Mouse (Mus musculus) 3134 (cell line): ENCODE data around the gene Krtap4-16.
"Not testable (repeated sequence)": the region's sequence is repeated elsewhere in the genome, so short reads cannot be mapped to it uniquely, and the experiment has no call there.

Experiments
- DNase-seq: peaks from one replicate; pipeline ENCODE4 v3.0.0-alpha.2; 2011; ENCODE audit warnings: low spot score; ENCODE audit not compliant: insufficient read length; ENCODE audit errors: extremely low read depth

The Krtap4-16 gene

DNA sequence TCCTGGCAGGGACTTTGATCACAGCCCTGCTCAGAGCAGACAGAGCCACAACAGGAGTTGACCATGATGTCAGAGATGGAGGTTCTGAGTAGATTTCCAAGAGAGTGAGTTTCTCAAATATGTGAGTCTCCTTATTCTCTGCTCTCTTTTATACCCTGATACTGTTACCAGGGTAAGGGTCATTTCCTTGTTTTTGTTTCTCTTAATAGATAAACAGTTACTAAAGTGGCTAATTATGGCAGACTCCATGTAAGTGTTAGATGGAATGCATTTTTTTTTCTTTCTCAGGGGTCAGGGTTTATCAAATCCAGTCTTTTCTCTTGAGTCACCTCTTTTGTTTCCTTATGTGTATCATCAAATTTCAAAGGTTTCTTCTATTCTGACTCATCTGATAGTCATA is at the start of gene Krtap4-16:
Krtap4-16 (minus strand) TSS at position 101 of the 400 bp plus-strand sequence.
- DNase-seq: no peak

DNA sequence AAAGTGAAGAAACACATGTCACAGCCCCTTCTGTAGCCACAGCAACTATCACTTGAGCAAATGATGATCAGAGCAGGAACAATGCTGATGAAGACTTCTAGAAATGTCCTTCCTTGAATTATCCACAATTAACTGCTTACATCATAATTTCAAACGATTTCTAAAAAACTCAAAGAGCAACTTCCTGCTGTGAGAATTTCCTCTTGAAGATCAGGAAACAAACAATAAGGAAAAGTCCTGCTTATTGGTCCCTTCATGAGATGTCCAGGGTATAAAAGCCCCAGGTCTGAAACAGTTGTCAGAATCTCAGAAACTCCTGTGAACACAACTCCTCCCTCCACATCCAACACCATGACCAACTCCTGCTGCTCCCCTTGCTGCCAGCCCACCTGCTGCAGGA is 27.5 kb upstream of the Krtap4-16 start, which contains the start of gene Gm11567:
Gm11567 (plus strand) TSS at position 301 of the 400 bp plus-strand sequence.
- DNase-seq: not testable (repeated sequence)

DNA sequence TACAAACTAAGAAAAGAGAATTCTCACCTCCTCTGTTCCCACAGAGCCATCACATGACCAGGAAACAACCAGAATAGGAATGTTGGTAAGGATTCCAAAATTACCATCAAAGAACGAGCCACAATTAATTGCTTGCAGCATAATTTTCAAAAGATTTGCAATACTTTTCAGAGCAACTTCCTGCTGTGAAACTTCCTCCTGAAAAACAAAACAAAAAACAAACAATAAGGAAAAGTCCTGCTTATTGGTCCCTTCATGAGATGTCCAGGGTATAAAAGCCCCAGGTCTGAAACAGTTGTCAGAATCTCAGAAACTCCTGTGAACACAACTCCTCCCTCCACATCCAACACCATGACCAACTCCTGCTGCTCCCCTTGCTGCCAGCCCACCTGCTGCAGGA is 21.7 kb upstream of the Krtap4-16 start, which contains the start of gene Krtap9-1:
Krtap9-1 (plus strand) TSS at position 301 of the 400 bp plus-strand sequence.
- DNase-seq: not testable (repeated sequence)

DNA sequence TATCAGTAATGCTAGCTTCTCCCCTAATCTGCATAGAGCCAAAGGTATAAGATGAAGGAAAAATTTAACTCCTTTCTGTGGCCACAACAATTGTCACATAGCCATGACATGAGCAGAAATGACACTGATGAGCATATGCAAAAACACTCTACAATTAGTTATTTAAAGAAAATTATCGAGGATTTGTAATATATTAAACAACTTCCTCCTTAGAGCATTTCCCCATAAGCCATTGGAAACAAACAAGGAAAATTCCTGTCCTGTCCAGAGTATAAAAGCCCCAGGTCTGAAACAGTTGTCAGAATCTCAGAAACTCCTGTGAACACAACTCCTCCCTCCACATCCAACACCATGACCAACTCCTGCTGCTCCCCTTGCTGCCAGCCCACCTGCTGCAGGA is 12.8 kb upstream of the Krtap4-16 start, which contains the start of gene Gm11559:
Gm11559 (plus strand) TSS at position 301 of the 400 bp plus-strand sequence.
- not testable (repeated sequence) for DNase-seq

DNA sequence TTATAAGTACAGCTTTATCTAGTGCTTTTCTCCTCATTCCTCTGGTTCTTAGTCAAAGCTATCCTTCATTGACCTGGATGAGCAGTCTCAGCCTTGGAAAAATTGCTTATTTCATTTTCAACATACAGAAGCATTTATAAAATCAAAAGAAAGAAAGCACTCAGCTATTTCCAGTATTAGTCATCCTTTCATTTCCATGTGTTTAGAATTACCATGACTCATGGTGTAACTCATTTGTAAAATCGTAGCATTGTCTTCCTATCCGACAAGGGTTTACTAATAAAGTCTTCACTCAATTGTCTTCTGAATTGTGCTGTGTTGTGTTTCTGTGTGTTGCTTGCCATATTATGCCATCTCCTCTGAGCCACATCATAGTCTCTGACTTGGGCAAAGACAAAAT is 7.4 kb upstream of the Krtap4-16 start:
- DNase-seq: no peak

DNA sequence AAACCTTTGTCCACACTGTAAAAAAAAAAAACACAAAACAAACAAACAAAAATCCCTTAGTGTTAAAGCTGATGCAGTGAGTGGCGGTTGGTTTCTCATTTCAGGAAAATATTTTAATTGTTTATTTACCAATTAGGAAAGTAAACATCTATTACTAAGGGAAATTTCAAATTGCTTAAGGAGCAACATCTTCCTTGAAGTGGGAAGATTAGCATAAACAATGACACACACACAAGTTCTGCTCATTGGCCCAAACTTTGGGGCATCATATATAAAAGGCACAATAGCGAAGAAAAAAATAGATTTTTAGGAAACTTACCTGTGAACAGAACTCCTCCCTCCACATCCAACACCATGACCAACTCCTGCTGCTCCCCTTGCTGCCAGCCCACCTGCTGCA is 6.2 kb upstream of the Krtap4-16 start, which contains the start of gene Gm11568:
Gm11568 (plus strand) TSS at position 301 of the 400 bp plus-strand sequence.
- no peak for DNase-seq

DNA sequence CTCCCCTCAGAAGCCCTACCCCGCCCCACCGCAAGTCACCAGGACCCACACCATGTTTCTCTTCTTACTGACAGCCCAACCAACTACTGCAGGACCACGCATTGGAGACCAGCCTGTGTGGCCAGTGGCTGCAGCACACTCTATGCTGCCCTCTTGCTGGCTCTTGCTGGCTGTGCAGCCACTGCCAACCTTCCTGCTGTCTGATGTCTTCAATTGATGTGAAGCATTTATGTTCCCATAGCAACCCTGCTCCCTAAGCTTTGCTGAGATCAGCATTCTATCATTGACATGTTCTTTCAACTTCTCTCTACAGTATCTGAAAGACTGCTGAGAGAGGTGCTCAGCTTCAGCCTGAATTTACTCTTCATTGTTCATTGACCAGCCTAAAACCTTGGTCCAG is 2.7 kb upstream of the Krtap4-16 start:
- no peak for DNase-seq

DNA sequence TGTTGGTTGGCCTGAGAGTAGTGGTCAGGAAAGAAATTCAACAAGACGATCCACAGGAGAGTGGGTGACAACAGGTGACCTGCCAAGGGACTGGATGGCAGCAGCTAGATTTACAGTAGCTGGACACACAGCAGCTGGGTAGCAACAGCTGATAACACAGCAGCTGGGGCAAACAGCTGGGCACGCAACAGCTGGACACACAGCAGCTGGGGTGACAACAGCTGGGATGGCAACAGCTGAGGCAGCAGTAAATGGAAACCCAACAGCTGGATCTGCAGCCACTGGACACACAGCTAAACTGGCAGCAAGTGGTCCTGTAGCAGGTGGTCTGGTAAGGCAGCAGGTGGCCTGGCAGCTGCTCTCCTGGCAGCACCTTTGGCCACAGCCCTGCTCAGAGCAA is 4.7 kb downstream of the Krtap4-16 start:
- DNase-seq: no peak

DNA sequence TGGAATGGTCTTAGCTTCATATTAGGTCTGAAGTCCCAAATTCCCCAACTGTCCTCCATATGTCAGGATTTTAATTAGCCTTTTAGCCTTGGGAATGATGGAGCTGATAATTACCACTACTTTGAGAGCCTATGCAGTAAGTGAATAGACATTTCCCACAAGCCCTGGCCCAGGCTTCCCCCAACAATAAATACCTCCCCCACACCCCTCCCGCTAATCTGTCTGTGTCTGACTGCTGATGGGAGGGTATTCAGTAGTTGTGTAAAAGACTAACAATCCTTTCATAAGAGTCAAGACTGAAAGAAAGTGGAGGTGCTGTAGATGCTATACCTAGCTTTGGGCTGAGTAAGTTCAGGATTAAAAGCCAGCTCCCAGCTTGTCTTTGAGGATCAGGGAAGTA is 9.2 kb downstream of the Krtap4-16 start:
- DNase-seq: no peak

DNA sequence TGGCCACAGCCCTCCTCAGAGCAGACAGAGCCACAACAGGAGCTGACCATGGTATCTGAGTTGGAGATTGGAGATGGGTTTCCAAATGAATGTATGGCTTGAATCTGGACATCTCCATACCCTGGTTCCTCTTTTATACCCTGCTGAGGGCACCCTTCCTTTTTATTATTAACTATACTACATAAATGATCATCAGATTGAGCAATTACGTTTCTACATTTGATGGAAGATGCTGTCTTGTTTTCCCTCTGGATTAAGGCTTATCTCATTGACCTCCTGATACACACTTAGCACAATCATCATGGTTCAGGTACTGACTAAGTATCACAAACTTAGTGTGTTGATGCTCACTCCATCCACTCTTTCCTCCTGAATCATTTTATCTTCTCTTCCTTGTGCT is 13.4 kb downstream of the Krtap4-16 start, which contains the start of gene 2300003K06Rik:
2300003K06Rik (minus strand) TSS at position 101 of the 400 bp plus-strand sequence.
- DNase-seq: no peak

DNA sequence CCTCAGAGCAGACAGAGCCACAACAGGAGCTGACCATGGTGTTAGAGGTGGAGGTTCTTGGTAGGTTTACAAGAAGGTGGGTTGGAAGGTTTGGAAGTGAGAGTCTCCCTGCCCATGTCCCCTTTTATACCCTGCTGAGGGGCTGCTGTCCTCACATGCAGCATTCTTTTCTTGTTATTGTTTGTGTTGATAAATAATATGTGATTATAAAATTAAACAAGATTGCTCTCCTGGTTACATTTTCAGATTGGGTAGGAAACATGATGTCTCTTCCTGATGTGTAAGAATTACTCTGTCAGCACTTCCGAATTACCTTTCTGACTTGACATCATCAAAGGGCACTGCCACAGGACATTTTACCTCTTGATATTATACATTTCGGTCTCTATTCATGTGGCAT is 35.8 kb downstream of the Krtap4-16 start, which contains the start of gene Gm11564:
Gm11564 (minus strand) TSS at position 101 of the 400 bp plus-strand sequence.
- not testable (repeated sequence) for DNase-seq

DNA sequence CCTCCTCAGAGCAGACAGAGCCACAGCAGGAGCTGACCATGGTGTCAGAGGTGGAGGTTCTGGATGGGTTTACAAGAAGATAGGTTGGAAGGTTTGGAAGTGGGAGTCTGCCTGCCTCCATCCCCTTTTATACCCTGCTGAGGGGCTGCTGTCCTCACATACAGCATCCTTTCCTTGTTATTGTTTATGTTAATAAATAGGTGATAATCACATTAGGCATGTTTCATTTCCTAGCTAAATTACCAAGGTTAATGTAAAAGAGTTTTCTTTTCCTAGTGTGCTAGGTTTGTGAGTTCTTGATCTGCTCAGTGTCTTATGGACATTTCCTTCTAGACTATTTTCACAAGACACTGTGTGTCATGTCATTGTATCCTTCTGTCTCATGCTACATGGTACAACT is 41.6 kb downstream of the Krtap4-16 start, which contains the start of gene Krtap4-13:
Krtap4-13 (minus strand) TSS at position 101 of the 400 bp plus-strand sequence.
- not testable (repeated sequence) for DNase-seq

DNA sequence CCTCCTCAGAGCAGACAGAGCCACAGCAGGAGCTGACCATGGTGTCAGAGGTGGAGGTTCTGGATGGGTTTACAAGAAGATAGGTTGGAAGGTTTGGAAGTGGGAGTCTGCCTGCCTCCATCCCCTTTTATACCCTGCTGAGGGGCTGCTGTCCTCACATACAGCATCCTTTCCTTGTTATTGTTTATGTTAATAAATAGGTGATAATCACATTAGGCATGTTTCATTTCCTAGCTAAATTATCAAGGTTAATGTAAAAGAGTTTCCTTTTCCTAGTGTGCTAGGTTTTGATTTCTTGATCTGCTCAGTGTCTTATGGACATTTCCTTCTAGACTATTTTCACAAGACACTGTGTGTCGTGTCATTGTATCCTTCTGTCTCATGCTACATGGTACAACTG is 47.1 kb downstream of the Krtap4-16 start, which contains the start of gene Gm11554:
Gm11554 (minus strand) TSS at position 101 of the 400 bp plus-strand sequence.
- DNase-seq: not testable (repeated sequence)
